Mouse (Mus musculus): Measurements from ENCODE around the gene Fubp1.

GRCm38 (mm10) chr3:152271876-152272275 lies 61.7 kb downstream of the Fubp1 start:
- TF ChIP-seq CTCF (IDR thresholded peaks at IDR 0.05; ENCODE audit: borderline replicate concordance, insufficient read depth, low read length) (no peak), POLR2A (IDR thresholded peaks at IDR 0.05; ENCODE audit: low read depth, low read length) (no peak)
